Mouse (Mus musculus) kidney, adult 2 months (tissue): ENCODE data around the gene Zbtb12.

Source experiments
- CTCF ChIP-seq: fragments of 200-500 bp; conservative IDR thresholded peaks from 2 replicates; pipeline ENCODE4 v1.5.1; 2011; ENCODE audit warnings: low read depth, mild to moderate bottlenecking, control low read depth, low read length, moderate library complexity, mixed read lengths; ENCODE audit not compliant: insufficient read depth, insufficient read length
- POLR2A ChIP-seq: fragments of 200-500 bp; IDR thresholded peaks from one replicate; pipeline ENCODE4 v1.6.1; 2011; ENCODE audit warnings: low read depth, low read length, control low read depth

- TF ChIP-seq CTCF (no peak), POLR2A (no peak)
Observed at GRCm38 (mm10) chr17:34862416-34863081, 16.7 kb upstream of the Zbtb12 start, which contains the start of gene Cfb.
